Mouse (Mus musculus): ENCODE measurements around the gene Tgoln1.

Tgoln1 gene

DNA sequence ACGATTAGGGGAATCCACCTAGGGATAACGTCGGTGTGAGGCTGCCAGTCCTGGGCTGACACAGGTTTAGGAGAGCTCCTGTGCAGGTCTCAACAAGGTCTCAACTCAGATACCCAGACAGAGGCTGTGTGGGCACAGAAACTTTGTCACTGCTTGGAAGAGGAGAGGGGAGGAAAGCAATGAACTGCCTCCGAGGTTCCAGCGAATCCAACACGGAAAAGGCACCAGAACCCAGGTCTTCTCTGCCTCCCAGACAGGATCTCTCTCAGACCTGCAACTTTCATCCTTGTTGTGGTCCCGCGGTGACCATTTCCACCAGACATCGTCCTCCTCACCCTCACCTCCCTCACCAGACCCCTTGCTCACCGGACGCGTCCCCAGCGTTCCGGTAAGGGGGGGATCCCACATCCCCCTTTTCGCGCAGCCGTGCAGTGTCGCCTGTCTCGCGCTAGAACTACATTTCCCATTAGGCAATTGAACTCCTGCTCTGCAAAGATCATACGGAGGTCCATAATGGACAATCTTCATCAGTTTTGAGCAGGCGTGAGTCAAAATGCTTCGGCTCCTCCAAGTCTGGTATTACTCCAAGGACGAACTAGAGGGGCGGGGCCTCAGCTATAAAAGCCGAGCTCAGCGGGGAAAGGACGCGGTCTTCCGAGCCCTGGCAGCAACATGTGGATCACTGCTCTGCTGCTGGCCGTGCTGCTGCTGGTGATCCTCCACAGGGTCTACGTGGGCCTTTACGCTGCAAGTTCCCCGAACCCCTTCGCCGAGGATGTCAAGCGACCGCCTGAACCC is 18.6 kb downstream of the Tgoln1 start, which contains the start of the genes Elmod3 and Retsat:
TSS of gene Elmod3 (minus strand) at position 458 of the 798 bp plus-strand sequence.
TSS of gene Retsat (plus strand) at position 520 of the 798 bp plus-strand sequence.
- peak; percentile 77 for ATAC-seq (ENCODE audit: insufficient number of reproducible peaks, low FRiP score, low TSS enrichment)

DNA sequence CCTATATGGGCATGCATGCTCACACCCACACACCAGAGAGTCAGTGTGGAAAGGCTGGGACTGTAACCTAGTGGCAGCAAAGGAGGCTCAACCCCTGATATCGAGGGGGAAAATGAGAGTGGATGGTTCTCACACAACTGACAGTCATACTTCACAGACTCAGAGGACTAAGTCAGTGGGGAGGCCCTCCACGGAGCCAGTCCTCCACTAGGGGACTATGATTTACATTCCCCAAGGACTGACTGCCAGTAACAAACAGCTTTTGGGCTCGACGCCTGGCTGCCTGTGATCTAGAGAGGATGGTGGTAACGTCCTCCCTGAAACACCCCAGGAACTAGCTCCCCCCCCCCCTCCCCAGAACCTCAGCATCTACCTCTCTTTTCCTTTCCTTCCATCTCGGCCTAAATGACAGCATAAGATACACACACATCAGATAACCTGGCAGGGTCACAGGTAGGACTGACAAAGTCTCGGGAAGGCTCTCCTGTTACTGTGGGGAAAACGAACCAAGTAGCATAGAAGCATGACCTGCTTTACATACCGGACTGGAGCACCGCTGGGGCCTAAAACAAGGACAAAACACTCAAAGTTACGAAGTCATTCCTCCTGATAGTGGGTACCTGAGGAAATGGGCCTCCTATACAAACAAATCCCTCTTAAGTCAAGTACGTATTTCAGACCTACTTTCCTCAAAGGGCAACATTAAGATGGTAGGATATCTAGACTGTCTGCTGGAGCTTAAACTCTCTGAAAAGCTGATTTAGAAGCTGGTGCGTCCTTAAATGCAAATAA is 19.5 kb downstream of the Tgoln1 start:
- 0 out of 2 replicates have a peak, but pooled peaks have one; percentile 1 for ATAC-seq (ENCODE audit: insufficient number of reproducible peaks, low FRiP score, low TSS enrichment)

DNA sequence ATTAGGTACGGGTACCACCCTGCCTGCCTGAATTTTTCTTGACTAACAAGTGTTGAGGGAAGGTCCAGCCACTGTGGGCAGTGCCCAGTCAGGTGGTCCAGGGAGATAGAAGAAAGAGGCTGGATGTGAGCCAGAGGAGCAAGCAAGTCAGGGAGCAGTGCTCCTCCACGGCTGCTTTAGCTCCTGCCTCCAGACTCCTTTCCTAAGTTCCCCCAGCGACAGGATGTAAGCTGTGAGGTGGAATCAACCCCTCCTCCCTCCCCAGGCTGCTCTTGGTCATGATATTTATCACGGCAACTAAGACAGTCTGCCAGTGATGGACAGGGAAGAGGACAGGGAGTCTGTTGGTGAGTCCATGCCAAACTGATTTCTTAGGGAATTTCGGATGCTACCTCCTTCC is 22.9 kb downstream of the Tgoln1 start:
- no peak for ATAC-seq (ENCODE audit: insufficient number of reproducible peaks, low FRiP score, low TSS enrichment)

DNA sequence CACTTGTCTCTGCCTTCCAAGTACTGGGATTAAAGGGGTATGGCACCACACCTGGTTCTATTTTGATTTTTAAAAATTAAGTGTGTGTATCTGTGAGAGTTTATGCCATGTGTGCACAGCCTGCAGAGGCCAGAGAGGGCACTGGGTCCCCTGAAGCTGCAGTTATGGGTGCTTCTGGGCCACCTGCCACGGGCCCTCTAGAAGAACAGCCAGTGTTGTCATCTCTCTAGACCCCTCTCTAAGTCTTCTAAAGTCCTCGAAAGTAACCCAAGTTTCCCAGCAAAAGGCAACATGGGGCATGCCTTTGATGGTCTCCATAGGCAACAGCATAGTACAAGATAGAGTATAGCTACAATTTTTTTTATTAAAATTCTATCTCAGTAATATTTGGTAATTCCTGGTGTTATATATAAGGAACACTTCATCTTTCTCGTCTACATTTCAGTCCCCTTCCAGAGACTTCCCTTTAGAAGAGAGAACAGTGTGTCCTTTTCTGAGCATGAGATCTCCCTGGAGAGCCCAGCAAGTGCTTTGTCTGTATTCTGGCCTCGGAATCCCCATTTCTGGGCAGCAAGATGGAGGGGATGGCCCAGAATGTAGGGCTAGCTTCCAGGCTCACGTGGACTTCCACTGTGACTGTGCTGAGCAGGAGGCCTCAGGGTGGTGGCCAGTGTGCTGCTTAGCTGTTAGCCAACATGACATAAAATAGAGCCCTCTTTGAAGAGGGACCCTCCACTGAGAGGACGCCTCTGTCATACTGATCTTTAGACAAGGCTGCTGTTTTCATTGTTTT is 23.6 kb downstream of the Tgoln1 start:
- ATAC-seq (ENCODE audit: insufficient number of reproducible peaks, low FRiP score, low TSS enrichment): no peak

GRCm38 (mm10) chr6:72590111-72590510 is 26.7 kb downstream of the Tgoln1 start:
- ATAC-seq (ENCODE audit: insufficient number of reproducible peaks, low FRiP score, low TSS enrichment): no peak

DNA sequence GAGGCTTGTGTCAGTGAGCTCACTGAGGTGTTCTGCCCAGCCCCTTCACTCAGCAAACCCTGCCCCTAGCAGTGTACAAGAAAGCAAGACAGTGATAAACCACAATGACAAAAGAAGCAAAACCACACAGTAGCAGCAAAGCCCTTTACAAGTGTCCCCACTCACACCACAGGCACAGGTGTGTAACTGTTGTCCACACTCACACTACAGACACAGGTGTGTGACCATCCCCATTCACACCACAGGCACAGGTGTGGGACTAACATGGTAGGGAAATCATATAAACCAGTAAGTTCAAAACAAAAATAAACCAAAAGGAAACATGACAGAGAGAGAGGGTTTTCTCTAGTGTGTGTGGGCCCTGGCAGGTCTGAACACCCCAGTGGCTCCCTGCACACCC is 28.5 kb downstream of the Tgoln1 start:
- no peak for ATAC-seq (ENCODE audit: insufficient number of reproducible peaks, low FRiP score, low TSS enrichment)

DNA sequence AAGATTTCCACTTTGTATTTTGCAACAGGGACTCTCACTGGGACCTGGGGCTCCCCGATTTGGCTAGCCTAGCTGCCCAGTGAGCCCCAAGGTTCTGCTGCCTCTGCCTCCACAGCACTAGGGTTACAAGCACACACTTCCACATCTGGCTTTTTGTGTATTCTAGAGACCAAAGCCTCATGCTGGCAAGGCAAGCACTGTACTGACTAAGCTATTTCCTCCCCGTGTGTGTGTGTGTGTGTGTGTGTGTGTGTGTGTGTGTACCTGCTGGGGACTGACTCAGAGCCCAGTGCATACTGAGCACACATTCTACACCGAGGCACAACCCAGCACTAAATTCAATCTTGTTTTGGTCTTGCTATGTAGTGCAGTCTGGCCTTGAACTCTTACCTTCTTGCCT is 30.1 kb downstream of the Tgoln1 start:
- ATAC-seq (ENCODE audit: insufficient number of reproducible peaks, low FRiP score, low TSS enrichment): no peak

- ATAC-seq (ENCODE audit: insufficient number of reproducible peaks, low FRiP score, low TSS enrichment): no peak
These were observed 32.6 kb downstream of the Tgoln1 start for GRCm38 (mm10) chr6:72584154-72584553.

GRCm38 (mm10) chr6:72583211-72583839 is 33.5 kb downstream of the Tgoln1 start:
- ATAC-seq (ENCODE audit: insufficient number of reproducible peaks, low FRiP score, low TSS enrichment): no peak

DNA sequence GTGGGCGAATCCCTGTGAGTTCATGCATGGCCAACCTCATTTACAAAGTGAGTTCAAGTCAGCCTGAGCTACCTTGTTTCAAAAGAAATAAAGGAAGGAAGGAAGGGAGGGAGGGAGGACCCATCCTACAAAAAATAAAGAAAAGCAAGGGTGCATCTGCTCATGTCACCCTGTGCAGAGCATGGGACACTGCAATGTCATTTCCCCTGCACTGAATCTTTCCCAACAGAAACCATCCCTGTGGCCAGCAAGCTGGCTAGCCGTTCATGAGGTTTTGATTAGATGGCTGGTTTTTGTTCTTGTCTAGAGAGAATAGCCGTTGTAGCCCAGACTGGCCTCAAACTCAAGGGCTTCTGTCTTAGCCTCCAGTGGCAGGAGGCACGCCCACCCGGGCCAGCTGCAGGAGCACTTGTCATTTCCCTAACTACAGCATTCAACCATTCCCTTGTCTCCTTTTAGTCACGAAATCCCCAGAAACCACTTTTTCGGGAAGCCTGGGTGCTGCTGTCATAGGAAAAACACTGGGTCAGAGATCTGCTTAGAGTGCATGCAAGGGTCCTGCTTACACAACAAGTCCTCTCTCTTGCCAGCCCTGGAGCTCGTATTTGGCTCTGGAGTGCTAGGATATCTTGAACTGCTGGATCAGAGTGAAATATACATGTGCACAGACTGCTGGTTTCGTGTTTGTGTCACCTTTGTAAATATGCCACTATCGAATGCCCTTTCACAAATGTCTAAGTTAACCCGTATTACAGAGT is 35.0 kb downstream of the Tgoln1 start:
- ATAC-seq (ENCODE audit: insufficient number of reproducible peaks, low FRiP score, low TSS enrichment): no peak

- ATAC-seq (ENCODE audit: insufficient number of reproducible peaks, low FRiP score, low TSS enrichment): no peak
These were observed 40.8 kb downstream of the Tgoln1 start for GRCm38 (mm10) chr6:72576041-72576440.

DNA sequence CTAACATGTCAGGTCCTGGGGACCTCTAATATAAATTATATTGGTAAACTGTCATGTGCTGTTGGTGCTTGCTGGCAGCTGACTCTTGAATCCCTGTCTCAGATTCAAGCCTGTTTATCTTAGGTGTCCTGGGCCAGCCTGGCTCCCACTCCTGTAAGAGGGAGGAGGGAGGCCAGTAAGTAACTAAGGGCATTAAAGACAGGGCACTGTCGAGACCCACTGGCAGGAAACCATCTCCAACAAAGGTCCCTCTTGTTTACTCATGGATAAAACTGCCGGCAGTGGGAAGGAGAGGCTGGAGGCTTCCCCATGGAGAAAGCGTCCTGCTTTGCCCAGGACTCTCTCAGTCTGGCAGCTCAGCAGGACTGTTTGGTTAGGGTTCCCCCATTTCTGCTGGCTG is 45.0 kb downstream of the Tgoln1 start:
- no peak for ATAC-seq (ENCODE audit: insufficient number of reproducible peaks, low FRiP score, low TSS enrichment)

GRCm38 (mm10) chr6:72570644-72571397 is 46.0 kb downstream of the Tgoln1 start:
- ATAC-seq (ENCODE audit: insufficient number of reproducible peaks, low FRiP score, low TSS enrichment): no peak

- ATAC-seq (ENCODE audit: insufficient number of reproducible peaks, low FRiP score, low TSS enrichment): no peak
These were observed 48.1 kb downstream of the Tgoln1 start for GRCm38 (mm10) chr6:72568736-72569135.

- ATAC-seq (ENCODE audit: insufficient number of reproducible peaks, low FRiP score, low TSS enrichment): no peak
These were observed 49.3 kb downstream of the Tgoln1 start for GRCm38 (mm10) chr6:72567508-72567907.

DNA sequence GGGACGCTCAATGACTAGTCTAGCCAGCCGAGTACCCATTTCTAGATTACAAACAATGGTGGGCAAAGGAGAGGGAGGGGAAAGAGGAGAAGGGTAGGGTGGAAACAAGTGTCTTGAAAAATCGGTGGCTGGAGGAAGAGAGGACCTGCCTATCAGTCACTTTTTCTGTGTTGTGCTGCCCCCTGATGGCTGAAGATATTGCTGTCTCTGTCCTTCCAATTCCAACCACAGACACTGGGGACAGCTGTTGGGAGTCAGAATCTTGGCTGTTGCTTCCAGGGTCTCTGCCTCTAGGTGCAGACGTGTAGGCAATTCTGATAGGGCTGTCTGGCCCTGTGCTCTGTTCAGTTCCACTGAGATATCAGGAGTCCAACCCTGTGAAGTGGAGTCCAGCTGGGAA is 50.8 kb downstream of the Tgoln1 start:
- ATAC-seq (ENCODE audit: insufficient number of reproducible peaks, low FRiP score, low TSS enrichment): peak; percentile 77

DNA sequence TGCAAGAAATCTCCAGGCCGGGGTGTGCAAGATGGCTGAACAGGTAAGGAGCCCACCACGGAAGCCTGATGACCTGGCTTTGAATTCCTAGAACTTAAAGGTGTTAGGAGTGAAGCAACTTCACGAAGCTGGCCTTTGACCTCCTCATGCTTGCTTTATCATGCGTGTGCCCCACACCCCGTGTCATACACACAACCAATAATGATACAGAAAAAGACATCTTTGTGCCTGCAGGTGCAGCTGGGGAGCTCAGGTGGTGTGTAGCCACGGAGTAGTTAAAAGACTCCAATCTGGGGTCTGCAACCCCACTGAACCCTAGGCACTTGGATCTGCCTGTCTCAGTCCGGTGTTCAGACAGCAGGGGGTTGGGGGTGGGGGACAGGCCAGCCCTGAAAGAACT is 51.3 kb downstream of the Tgoln1 start:
- no peak for ATAC-seq (ENCODE audit: insufficient number of reproducible peaks, low FRiP score, low TSS enrichment)

DNA sequence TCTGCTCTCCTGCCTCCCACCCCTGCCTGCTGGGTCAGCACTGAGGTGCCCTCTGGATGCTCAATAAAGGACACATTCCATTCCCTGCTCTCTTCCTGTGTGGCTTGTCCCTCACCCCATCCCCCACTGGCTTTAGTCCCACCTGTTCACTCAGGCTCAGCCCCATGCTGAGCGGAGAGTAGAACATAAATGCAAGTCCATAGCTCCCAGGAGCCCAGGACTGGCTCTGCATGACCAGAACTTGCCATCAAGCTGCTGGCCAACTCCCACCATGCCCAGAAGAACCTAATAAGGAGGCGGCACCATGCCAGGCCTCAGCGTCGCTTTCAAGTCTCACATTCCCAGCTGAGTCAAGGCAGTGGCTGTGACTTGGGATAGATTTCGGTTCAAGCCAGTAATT is 53.9 kb downstream of the Tgoln1 start:
- no peak for ATAC-seq (ENCODE audit: insufficient number of reproducible peaks, low FRiP score, low TSS enrichment)

- no peak for ATAC-seq (ENCODE audit: insufficient number of reproducible peaks, low FRiP score, low TSS enrichment)
These were observed 54.3 kb downstream of the Tgoln1 start for GRCm38 (mm10) chr6:72562486-72562885.

All from cerebellum, adult (tissue).